Mouse (Mus musculus) A20 (cell line): ENCODE results near the gene Cdkl3.
"Not testable (repeated sequence)": the region's sequence is repeated elsewhere in the genome, so short reads cannot be mapped to it uniquely, and the experiment has no call there.

Source experiments
- DNase-seq: peaks from one replicate; pipeline ENCODE4 v3.0.0-alpha.2; 2011; ENCODE audit warnings: low read depth, low spot score

Cdkl3 gene

GRCm38 (mm10) chr11:52076742-52077352 is 72.8 kb downstream of the Cdkl3 start:
- DNase-seq, result peak; percentile 24

- DNase-seq, result no peak
Measured at GRCm38 (mm10) chr11:52077939-52078338, 73.9 kb downstream of the Cdkl3 start.

- DNase-seq, result peak; percentile 66
Measured at GRCm38 (mm10) chr11:52079978-52080377, 76.0 kb downstream of the Cdkl3 start.

GRCm38 (mm10) chr11:52080656-52081055 is 76.6 kb downstream of the Cdkl3 start:
- DNase-seq, result no peak

- no peak for DNase-seq
Measured at GRCm38 (mm10) chr11:52085857-52086203, 81.8 kb downstream of the Cdkl3 start.

GRCm38 (mm10) chr11:52086204-52086864 is 82.3 kb downstream of the Cdkl3 start:
- no peak for DNase-seq

- DNase-seq, result no peak
Measured at GRCm38 (mm10) chr11:52089291-52089690, 85.3 kb downstream of the Cdkl3 start.

- no peak for DNase-seq
Measured at GRCm38 (mm10) chr11:52091261-52091660, 87.2 kb downstream of the Cdkl3 start.

- DNase-seq, result no peak
Measured at GRCm38 (mm10) chr11:52094568-52094967, 90.5 kb downstream of the Cdkl3 start.

- peak; percentile 56 for DNase-seq
Measured at GRCm38 (mm10) chr11:52097016-52097415, 93.0 kb downstream of the Cdkl3 start.

GRCm38 (mm10) chr11:52097596-52097995 is 93.6 kb downstream of the Cdkl3 start:
- no peak for DNase-seq

- peak; percentile 99 for DNase-seq
Measured at GRCm38 (mm10) chr11:52098398-52098946, 94.5 kb downstream of the Cdkl3 start, which contains the start of gene Ppp2ca. Gene Ppp2ca (plus strand): TSS chr11:52098681.

- peak; percentile 72 for DNase-seq
Measured at GRCm38 (mm10) chr11:52099031-52099761, 95.2 kb downstream of the Cdkl3 start.

GRCm38 (mm10) chr11:52099771-52100219 is 95.8 kb downstream of the Cdkl3 start:
- no peak for DNase-seq

- DNase-seq, result no peak
Measured at GRCm38 (mm10) chr11:52102977-52103376, 99.0 kb downstream of the Cdkl3 start.

GRCm38 (mm10) chr11:52105503-52105902 is 101.5 kb downstream of the Cdkl3 start:
- no peak for DNase-seq

- DNase-seq, result no peak
Measured at GRCm38 (mm10) chr11:52106037-52106436, 102.0 kb downstream of the Cdkl3 start.

- DNase-seq, result no peak
Measured at GRCm38 (mm10) chr11:52106438-52106837, 102.4 kb downstream of the Cdkl3 start.

- no peak for DNase-seq
Measured at GRCm38 (mm10) chr11:52108796-52109195, 104.8 kb downstream of the Cdkl3 start.

GRCm38 (mm10) chr11:52109421-52109820 is 105.4 kb downstream of the Cdkl3 start:
- no peak for DNase-seq

GRCm38 (mm10) chr11:52115479-52115878 is 111.5 kb downstream of the Cdkl3 start:
- no peak for DNase-seq

- DNase-seq, result not testable (repeated sequence)
Measured at GRCm38 (mm10) chr11:52116117-52116516, 112.1 kb downstream of the Cdkl3 start.
